Mouse (Mus musculus) lung, embryonic 14.5 days (tissue): ENCODE data around the gene Olfm2. TPM values are rescaled to one million over a fixed set of nuclear protein-coding genes. Genes with fewer than 3 reads are reported as not detected.
A peak's percentile ranks its signal among the peaks of the same experiment; 100 is the strongest.

Experiments used
- ATAC-seq: fragments of 200-750 bp; cut with Nextera tagmentation; 2 replicates; pipeline ENCODE4 v1.8.0; 2017; ENCODE audit warnings: mild to moderate bottlenecking, moderate TSS enrichment, moderate library complexity; ENCODE audit not compliant: insufficient read depth
- DNase-seq: peaks from one replicate; pipeline ENCODE4 v3.0.0-alpha.2; 2015
- H3K27ac ChIP-seq: fragments of 300-500 bp; sonication (generic); 2 replicates; pipeline ENCODE4 v1.5.1; 2014; ENCODE audit warnings: low read depth, mild to moderate bottlenecking, moderate library complexity
- H3K27me3 ChIP-seq: fragments of 300-500 bp; sonication (generic); 2 replicates; pipeline ENCODE4 v1.6.1; 2014; ENCODE audit warnings: low read length, control low read depth; ENCODE audit not compliant: insufficient read depth
- H3K36me3 ChIP-seq: fragments of 300-500 bp; sonication (generic); 2 replicates; pipeline ENCODE4 v1.6.1; 2014; ENCODE audit warnings: control low read depth; ENCODE audit not compliant: insufficient read depth
- H3K4me1 ChIP-seq: fragments of 300-500 bp; sonication (generic); 2 replicates; pipeline ENCODE4 v1.6.1; 2014; ENCODE audit warnings: antibody characterized with exemption, control low read depth; ENCODE audit not compliant: insufficient read depth
- H3K4me2 ChIP-seq: fragments of 300-500 bp; sonication (generic); 2 replicates; pipeline ENCODE4 v1.6.1; 2014; ENCODE audit warnings: mild to moderate bottlenecking
- H3K4me3 ChIP-seq: fragments of 300-500 bp; sonication (generic); 2 replicates; pipeline ENCODE4 v1.5.1; 2014; ENCODE audit warnings: low read depth, low read length
- H3K9ac ChIP-seq: fragments of 300-500 bp; sonication (generic); 2 replicates; pipeline ENCODE4 v1.6.1; 2014
- H3K9me3 ChIP-seq: fragments of 300-500 bp; sonication (generic); 2 replicates; pipeline ENCODE4 v1.6.1; 2016; ENCODE audit warnings: low read depth, low read length, control low read depth
- CTCF ChIP-seq: IDR thresholded peaks from 2 replicates; pipeline ENCODE4 v1.5.1; 2016; ENCODE audit warnings: antibody characterized with exemption, low read depth
- WGBS: fragments of 180-500 bp; shearing (Covaris S2); extraction: QIAGEN DNeasy Blood & Tissue Kit; methylation state at CpG from one replicate; pipeline ENCODE4 v1.1.7; 2014; 5-methylcytosine and 5-hydroxymethylcytosine counted together
- polyA plus RNA-seq: library from polyadenylated mRNA; unstranded; fragments of >200 nt; fragmentation: Nextera tagmentation; extraction: Ambion mirVana; gene quantifications from 2 replicates; pipeline ENCODE4 v1.2.1, GENCODE M21; 2014

Gene Olfm2
- polyA plus RNA-seq, 1 experiment from 2014 or later: 1.7 TPM

GRCm38 (mm10) chr9:20745129-20745966 is 801 bp downstream of the Olfm2 start:
- DNase-seq (no peak), ATAC-seq (no peak)
- TF ChIP-seq CTCF: no peak
- Histone ChIP-seq H3K36me3 (no peaks in the 10 kb centered on the region), H3K4me2 (peak overlapping the region; percentile 62), H3K4me1 (no peaks in the 10 kb centered on the region), H3K4me3 (peak overlapping the region; percentile 40), H3K27ac (no peak overlapping the region), H3K9ac (peak overlapping the region; percentile 47; the same call in 1 of the 2 replicates), H3K27me3 (peaks cover 47% of the 10 kb centered on the region), H3K9me3 (no peaks in the 10 kb centered on the region)
- 9% methylated on average over 17 of the region's 17 CpGs for WGBS

- WGBS: 12% methylated on average over 22 of the region's 22 CpGs
- Histone ChIP-seq H3K27ac (no peak overlapping the region), H3K9me3 (no peaks in the 10 kb centered on the region), H3K27me3 (peaks cover 51% of the 10 kb centered on the region), H3K4me2 (no peak overlapping the region), H3K36me3 (no peaks in the 10 kb centered on the region), H3K4me1 (no peaks in the 10 kb centered on the region), H3K4me3 (no peak overlapping the region), H3K9ac (no peak overlapping the region)
- TF ChIP-seq CTCF: peak; percentile 74
- no peak for ATAC-seq
- peak; percentile 26 for DNase-seq
Measured at GRCm38 (mm10) chr9:20743946-20744738, 2.0 kb downstream of the Olfm2 start.

- peak overlapping the region; percentile 27 for H3K4me2 ChIP-seq
- no peaks in the 10 kb centered on the region for H3K4me1 ChIP-seq
- whole genome bisulfite sequencing: 2% methylated on average over 12 of the region's 12 CpGs
- ATAC-seq: peak; percentile 82
- no peaks in the 10 kb centered on the region for H3K9me3 ChIP-seq
- H3K36me3 ChIP-seq: no peaks in the 10 kb centered on the region
- no peak overlapping the region for H3K4me3 ChIP-seq
- TF ChIP-seq CTCF: peak; percentile 98
- peaks cover 26% of the 10 kb centered on the region for H3K27me3 ChIP-seq
- no peak overlapping the region for H3K27ac ChIP-seq
- DNase-seq: peak; percentile 90
- H3K9ac ChIP-seq: no peak overlapping the region
Measured at GRCm38 (mm10) chr9:20740407-20740806, 5.7 kb downstream of the Olfm2 start.

GRCm38 (mm10) chr9:20738251-20738999 is 7.7 kb downstream of the Olfm2 start:
- peaks cover 7% of the 10 kb centered on the region; the same call in 1 of the 2 replicates for H3K27me3 ChIP-seq
- peak; percentile 60 for TF ChIP-seq CTCF
- H3K4me1 ChIP-seq: no peaks in the 10 kb centered on the region
- peak; percentile 58 for DNase-seq
- H3K9ac ChIP-seq: no peak overlapping the region
- H3K27ac ChIP-seq: no peak overlapping the region
- no peaks in the 10 kb centered on the region for H3K9me3 ChIP-seq
- ATAC-seq: no peak
- no peaks in the 10 kb centered on the region for H3K36me3 ChIP-seq
- no peak overlapping the region for H3K4me3 ChIP-seq
- 42% methylated on average over 8 of the region's 8 CpGs for WGBS
- no peak overlapping the region for H3K4me2 ChIP-seq

GRCm38 (mm10) chr9:20737227-20737626 is 8.9 kb downstream of the Olfm2 start:
- Histone ChIP-seq H3K4me3 (no peak overlapping the region), H3K4me1 (no peaks in the 10 kb centered on the region), H3K27ac (no peak overlapping the region), H3K27me3 (peaks cover 5% of the 10 kb centered on the region; the same call in 1 of the 2 replicates), H3K36me3 (no peaks in the 10 kb centered on the region), H3K9ac (no peak overlapping the region), H3K4me2 (no peak overlapping the region), H3K9me3 (no peaks in the 10 kb centered on the region)
- DNase-seq (no peak), ATAC-seq (no peak)
- WGBS: 87% methylated on average over 2 of the region's 2 CpGs
- TF ChIP-seq CTCF: no peak

GRCm38 (mm10) chr9:20734692-20735091 is 11.5 kb downstream of the Olfm2 start:
- H3K4me1 ChIP-seq: no peaks in the 10 kb centered on the region
- H3K4me3 ChIP-seq: no peak overlapping the region
- H3K9ac ChIP-seq: no peak overlapping the region
- TF ChIP-seq CTCF: no peak
- H3K27me3 ChIP-seq: peaks cover 3% of the 10 kb centered on the region; the same call in 1 of the 2 replicates
- no peak for DNase-seq
- WGBS: 64% methylated on average over 3 of the region's 3 CpGs
- ATAC-seq: no peak
- H3K36me3 ChIP-seq: no peaks in the 10 kb centered on the region
- H3K9me3 ChIP-seq: no peaks in the 10 kb centered on the region
- no peak overlapping the region for H3K4me2 ChIP-seq
- H3K27ac ChIP-seq: no peak overlapping the region
